Mouse (Mus musculus) midbrain, embryonic 12.5 days (tissue): Measurements from ENCODE around the gene Trp63. TPM values are rescaled to one million over a fixed set of nuclear protein-coding genes. Genes with fewer than 3 reads are reported as not detected.

Experiments used
- ATAC-seq: fragments of 200-750 bp; cut with Nextera tagmentation; 2 replicates; pipeline ENCODE4 v1.8.0; 2017; ENCODE audit warnings: low read depth, moderate TSS enrichment, moderate library complexity; ENCODE audit not compliant: low FRiP score
- H3K27ac ChIP-seq: fragments of 300-500 bp; sonication (generic); replicated peaks from 2 replicates; pipeline ENCODE4 v1.5.1; 2016; ENCODE audit warnings: mild to moderate bottlenecking
- H3K27me3 ChIP-seq: fragments of 300-500 bp; sonication (generic); 2 replicates; pipeline ENCODE4 v1.6.1; 2016; ENCODE audit warnings: mild to moderate bottlenecking
- H3K36me3 ChIP-seq: fragments of 300-500 bp; sonication (generic); 2 replicates; pipeline ENCODE4 v1.6.1; 2016
- H3K4me1 ChIP-seq: fragments of 300-500 bp; sonication (generic); 2 replicates; pipeline ENCODE4 v1.6.1; 2016
- H3K4me2 ChIP-seq: fragments of 300-500 bp; sonication (generic); replicated peaks from 2 replicates; pipeline ENCODE4 v1.6.1; 2016; ENCODE audit warnings: mild to moderate bottlenecking, moderate library complexity
- H3K4me3 ChIP-seq: fragments of 300-500 bp; sonication (generic); 2 replicates; pipeline ENCODE4 v1.5.1; 2016; ENCODE audit warnings: mild to moderate bottlenecking
- H3K9ac ChIP-seq: fragments of 300-500 bp; sonication (generic); replicated peaks from 2 replicates; pipeline ENCODE4 v1.6.1; 2016; ENCODE audit warnings: mild to moderate bottlenecking, moderate library complexity
- H3K9me3 ChIP-seq: fragments of 300-500 bp; sonication (generic); 2 replicates; pipeline ENCODE4 v1.6.1; 2016; ENCODE audit warnings: mild to moderate bottlenecking
- WGBS: fragments of 180-500 bp; shearing (Covaris S2); methylation state at CpG from one replicate; pipeline ENCODE4 v1.1.7; 2016; 5-methylcytosine and 5-hydroxymethylcytosine counted together
- polyA plus RNA-seq: library from polyadenylated mRNA; unstranded; fragments of >200 nt; fragmentation: Nextera tagmentation; extraction: Ambion mirVana; gene quantifications from 2 replicates; pipeline ENCODE4 v1.2.1, GENCODE M21; 2016

Trp63 gene
- polyA plus RNA-seq, 1 experiment from 2014 or later = 1.6 TPM

DNA sequence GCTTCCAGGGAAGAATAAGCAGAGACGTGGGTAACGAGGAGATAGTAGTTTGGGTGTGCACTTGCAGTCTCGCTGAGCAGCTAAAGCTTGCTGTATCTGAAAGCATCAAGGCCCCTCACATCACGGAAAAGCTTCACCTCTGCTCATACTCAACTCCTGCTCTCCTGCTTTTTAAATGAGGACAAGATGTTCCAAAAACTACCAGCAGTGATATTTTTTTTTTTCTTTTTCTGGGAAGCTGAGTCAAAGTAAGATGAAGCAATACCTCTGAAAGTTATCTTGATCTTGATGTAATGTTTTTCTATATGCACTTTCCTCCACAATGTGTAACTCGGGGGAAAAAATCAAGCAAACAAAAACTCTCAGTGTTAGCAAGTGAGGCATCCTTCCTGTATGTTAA lies 102.9 kb downstream of the Trp63 start:
- Histone ChIP-seq H3K27me3 (no peaks in the 10 kb centered on the region), H3K4me1 (no peaks in the 10 kb centered on the region), H3K9me3 (no peaks in the 10 kb centered on the region), H3K36me3 (no peaks in the 10 kb centered on the region), H3K4me3 (no peak overlapping the region), H3K4me2 (no peak overlapping the region), H3K27ac (no peak overlapping the region), H3K9ac (no peak overlapping the region)
- ATAC-seq = no peak
- 78% methylated on average over 5 of the region's 5 CpGs for WGBS

DNA sequence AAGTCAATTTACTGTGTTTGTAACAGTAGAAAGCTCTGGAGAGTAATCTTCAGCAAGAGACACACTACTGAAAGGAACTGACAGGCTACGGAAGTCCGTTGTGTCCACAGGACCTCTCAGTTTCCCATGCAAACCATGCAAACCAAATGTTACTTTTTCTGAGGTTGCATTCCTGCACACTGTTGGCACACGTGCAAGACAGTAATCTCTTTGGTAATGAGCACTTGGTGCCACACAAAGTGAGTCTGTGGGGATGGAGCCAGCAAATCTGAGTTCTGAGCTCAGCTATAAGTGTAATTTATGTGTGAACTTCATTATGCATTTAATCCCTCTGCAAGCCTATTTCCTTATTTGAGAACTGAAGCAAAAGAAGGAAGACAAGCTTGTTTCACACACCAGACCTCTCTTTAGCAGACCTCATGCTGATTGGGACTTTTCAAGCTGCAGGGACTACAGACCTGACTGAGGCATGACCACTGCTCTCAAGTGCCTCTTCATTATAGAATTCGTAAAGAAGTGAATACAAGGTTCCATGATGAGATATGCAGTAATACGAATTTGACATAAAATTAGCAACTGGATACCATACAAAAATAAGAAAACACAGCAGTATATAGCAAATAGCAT lies 109.2 kb downstream of the Trp63 start:
- WGBS = 58% methylated on average over 5 of the region's 5 CpGs
- no peak overlapping the region for H3K4me2 ChIP-seq
- ATAC-seq = peak; percentile 66; the same call in 1 of the 2 replicates

DNA sequence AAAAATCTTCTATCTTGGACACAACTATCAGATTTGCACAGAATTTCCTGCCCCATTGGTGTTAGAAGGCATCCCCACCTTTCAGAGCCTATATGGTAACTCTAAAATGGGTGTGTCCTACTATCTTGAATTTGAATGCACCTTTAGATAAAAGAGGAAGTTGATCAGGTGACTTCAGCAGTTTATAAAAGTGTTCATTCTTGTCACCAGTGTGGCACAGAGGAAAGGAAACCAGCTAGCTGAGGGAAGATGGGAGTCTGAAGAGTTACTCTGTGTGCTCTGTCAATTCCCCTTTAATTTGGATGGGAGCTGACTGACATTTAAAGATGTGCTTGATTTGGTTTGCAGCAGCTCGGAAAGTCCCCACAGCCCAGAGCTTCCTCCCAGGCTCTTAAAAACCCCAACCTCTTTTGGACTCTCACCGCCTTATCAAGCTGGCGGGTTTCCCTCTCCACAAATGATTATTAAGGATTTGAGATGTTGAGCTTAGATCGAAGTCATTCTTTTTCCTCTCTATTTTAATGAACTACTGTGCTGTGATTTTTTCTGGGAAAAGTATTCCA lies 114.2 kb downstream of the Trp63 start:
- Histone ChIP-seq H3K9me3 (no peaks in the 10 kb centered on the region), H3K4me1 (0 out of 2 replicates have a peak, but pooled peaks cover 1% of the 10 kb centered on the region), H3K27ac (no peak overlapping the region), H3K36me3 (no peaks in the 10 kb centered on the region), H3K4me2 (no peak overlapping the region), H3K27me3 (no peaks in the 10 kb centered on the region), H3K9ac (no peak overlapping the region), H3K4me3 (no peak overlapping the region)
- 83% methylated on average over 4 of the region's 4 CpGs for WGBS
- ATAC-seq = no peak

More for the DNA sequence above, 109.2 kb downstream of the Trp63 start:
- Histone ChIP-seq H3K4me3 (no peak overlapping the region), H3K36me3 (no peaks in the 10 kb centered on the region), H3K4me1 (0 out of 2 replicates have a peak, but pooled peaks cover 7% of the 10 kb centered on the region), H3K27me3 (no peaks in the 10 kb centered on the region), H3K27ac (no peak overlapping the region), H3K9ac (no peak overlapping the region), H3K9me3 (no peaks in the 10 kb centered on the region)

DNA sequence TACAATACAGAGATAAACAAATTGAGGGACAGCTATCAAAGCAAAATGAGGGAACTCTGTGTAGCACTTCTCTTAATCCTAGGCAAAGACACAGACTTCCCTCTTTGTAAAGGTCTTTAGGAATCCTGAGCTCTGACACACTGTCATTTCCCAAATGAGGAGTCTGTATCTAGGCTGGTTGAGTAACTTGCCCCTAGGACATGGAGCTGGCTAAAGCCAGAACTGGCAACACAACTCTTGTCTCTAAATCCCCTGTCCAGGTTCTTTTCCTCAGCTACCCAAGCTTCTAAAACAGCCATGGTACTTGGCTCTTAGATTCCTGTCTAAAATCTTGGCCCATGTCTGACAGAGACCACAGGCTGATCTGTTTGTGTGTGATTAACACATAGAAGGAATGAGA lies 116.1 kb downstream of the Trp63 start:
- Histone ChIP-seq H3K4me1 (no peaks in the 10 kb centered on the region), H3K36me3 (no peaks in the 10 kb centered on the region), H3K27ac (no peak overlapping the region), H3K9me3 (no peaks in the 10 kb centered on the region), H3K27me3 (peaks cover 3% of the 10 kb centered on the region; the same call in 1 of the 2 replicates), H3K9ac (no peak overlapping the region), H3K4me3 (no peak overlapping the region), H3K4me2 (no peak overlapping the region)
- ATAC-seq = no peak

DNA sequence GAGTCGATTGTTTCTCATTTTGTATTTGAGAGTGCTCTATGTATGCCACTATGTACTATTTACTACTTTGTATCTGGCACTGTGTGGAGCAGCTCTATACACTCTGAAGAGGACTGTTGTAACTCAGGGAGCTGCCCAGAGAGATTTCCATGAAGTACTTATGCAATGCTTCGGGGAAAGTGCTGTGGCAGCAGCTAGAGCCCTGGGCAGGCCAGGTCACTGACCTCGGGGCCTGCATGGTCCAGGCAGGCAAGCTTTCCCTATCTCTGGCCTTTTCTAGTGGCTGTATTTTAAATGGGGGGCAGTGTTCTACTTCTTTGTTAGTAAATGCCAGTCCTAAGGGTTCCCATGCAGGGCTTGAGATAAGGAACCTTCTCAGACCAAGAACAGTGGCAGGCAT lies 121.4 kb downstream of the Trp63 start:
- ATAC-seq = no peak
- no peaks in the 10 kb centered on the region for H3K9me3 ChIP-seq

DNA sequence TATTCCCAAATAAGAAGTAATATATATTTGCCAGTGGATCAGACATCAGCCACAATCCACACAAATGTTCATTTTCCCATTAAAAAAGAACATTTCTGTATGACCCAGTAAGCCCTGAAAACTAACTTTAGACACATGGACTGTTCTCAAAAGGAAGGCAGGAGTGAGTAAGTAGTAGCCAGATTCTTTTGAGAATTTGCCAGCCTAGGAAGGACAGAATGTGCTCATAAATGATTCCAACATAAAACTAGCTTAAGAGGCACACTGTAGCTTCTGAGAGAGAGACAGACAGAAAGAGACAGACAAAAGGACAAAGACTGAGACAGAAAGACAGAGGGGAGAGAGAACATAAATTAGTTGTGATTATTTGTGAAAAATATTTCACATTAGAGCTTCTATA lies 123.6 kb downstream of the Trp63 start:
- Histone ChIP-seq H3K4me1 (no peaks in the 10 kb centered on the region), H3K4me3 (no peak overlapping the region), H3K27me3 (peaks cover 8% of the 10 kb centered on the region; the same call in 1 of the 2 replicates), H3K9me3 (no peaks in the 10 kb centered on the region), H3K4me2 (no peak overlapping the region), H3K27ac (no peak overlapping the region), H3K36me3 (no peaks in the 10 kb centered on the region), H3K9ac (no peak overlapping the region)
- no peak for ATAC-seq

More for the DNA sequence above, 121.4 kb downstream of the Trp63 start:
- Histone ChIP-seq H3K4me3 (no peak overlapping the region), H3K9ac (no peak overlapping the region), H3K4me2 (no peak overlapping the region), H3K27me3 (peaks cover 3% of the 10 kb centered on the region; the same call in 1 of the 2 replicates), H3K36me3 (no peaks in the 10 kb centered on the region), H3K4me1 (no peaks in the 10 kb centered on the region), H3K27ac (no peak overlapping the region)
- WGBS = 73% methylated on average over 3 of the region's 3 CpGs

DNA sequence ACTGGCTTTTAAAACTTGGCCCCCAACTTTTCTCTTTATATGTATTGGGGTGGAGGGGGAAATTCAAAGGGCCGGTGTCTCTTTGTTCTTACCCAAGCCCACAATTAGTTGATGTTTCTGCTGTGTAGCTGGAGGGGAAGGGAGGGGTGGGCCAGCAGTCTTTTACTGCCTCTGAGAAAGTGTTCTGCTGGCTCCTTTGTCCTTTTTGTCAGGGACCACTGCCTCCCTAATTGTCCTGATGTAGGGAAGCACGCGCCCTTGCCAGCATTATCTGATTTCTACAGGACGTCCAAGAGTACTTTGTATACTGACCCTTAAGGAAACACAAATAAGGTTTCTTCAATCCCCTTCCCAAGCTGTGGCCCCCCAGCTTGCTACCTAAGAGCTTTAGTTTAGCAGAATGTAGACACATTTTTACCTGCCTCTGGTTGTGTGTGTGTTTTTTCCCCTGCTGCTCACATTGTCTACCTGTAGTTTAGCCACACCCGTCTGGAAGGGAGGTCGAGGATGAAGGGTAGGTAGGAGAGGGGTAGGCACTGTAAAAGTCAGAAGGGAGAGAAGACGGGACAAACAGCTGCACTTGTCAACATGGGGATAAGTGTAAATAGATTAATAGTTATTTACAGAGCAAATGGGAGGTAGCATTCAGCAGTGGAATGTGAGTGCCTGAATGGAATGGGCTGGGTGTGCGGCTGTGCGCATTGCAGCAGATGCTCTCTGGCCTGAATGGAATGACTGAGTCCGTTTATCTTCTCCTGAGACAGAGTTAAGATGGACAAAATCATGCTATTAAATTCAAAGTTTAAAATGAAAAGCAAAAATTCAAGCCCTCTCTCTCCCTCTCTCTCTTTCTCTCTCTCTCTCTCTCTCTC lies 134.4 kb downstream of the Trp63 start:
- 24% methylated on average over 10 of the region's 10 CpGs for WGBS
- H3K27ac ChIP-seq = no peak overlapping the region
- no peak for ATAC-seq
- peaks cover 4% of the 10 kb centered on the region; the same call in 1 of the 2 replicates for H3K4me1 ChIP-seq
- no peak overlapping the region for H3K9ac ChIP-seq
- no peak overlapping the region for H3K4me3 ChIP-seq
- H3K27me3 ChIP-seq = no peaks in the 10 kb centered on the region
- no peak overlapping the region for H3K4me2 ChIP-seq
- no peaks in the 10 kb centered on the region for H3K36me3 ChIP-seq
- H3K9me3 ChIP-seq = no peaks in the 10 kb centered on the region

DNA sequence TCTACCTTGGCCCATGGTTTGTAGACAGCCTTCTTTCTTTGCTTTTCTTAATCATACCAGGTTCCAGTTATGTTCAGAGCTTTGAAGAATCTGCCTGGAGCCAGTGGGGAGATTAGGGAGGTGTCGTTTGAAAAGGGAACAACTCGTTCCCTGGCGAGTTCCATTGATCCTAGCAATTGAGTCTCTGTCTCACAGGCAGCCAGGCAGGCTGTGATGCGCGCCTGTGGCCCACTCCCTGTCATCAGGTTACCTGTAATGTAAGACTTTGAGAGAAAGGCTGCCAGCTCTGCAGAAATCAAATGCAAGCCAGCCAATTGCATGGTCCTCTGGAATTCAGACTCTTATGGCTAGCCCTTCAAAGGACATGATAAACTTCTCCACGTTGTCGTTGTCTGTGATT lies 142.5 kb downstream of the Trp63 start:
- 63% methylated on average over 7 of the region's 7 CpGs for WGBS
- Histone ChIP-seq H3K4me3 (no peak overlapping the region), H3K27me3 (no peaks in the 10 kb centered on the region), H3K36me3 (no peaks in the 10 kb centered on the region), H3K27ac (no peak overlapping the region), H3K4me2 (no peak overlapping the region), H3K4me1 (no peaks in the 10 kb centered on the region), H3K9ac (no peak overlapping the region), H3K9me3 (no peaks in the 10 kb centered on the region)
- ATAC-seq = no peak

DNA sequence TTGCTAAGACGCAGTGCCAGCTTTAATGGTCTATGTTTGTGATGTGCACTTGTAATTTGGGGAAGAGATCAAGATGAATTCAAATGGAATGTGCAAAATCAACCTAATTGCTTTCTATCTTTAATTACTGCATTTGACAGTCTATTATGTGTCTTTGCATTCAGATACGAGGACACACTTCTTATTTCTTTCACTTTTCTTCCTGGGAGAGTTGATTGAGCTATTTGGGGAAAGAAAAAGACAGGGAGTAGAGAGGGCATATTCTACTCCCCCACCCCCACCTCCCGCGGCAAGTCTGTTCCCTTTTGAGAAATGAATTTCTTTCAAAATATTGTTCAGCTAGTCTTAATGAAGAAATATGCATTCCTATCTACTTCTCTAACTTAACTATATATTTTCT lies 149.0 kb downstream of the Trp63 start:
- Histone ChIP-seq H3K9ac (no peak overlapping the region), H3K4me1 (no peaks in the 10 kb centered on the region), H3K36me3 (no peaks in the 10 kb centered on the region), H3K9me3 (no peaks in the 10 kb centered on the region), H3K27ac (no peak overlapping the region), H3K4me2 (no peak overlapping the region), H3K27me3 (no peaks in the 10 kb centered on the region), H3K4me3 (no peak overlapping the region)
- no peak for ATAC-seq
- WGBS = 86% methylated on average over 4 of the region's 4 CpGs

DNA sequence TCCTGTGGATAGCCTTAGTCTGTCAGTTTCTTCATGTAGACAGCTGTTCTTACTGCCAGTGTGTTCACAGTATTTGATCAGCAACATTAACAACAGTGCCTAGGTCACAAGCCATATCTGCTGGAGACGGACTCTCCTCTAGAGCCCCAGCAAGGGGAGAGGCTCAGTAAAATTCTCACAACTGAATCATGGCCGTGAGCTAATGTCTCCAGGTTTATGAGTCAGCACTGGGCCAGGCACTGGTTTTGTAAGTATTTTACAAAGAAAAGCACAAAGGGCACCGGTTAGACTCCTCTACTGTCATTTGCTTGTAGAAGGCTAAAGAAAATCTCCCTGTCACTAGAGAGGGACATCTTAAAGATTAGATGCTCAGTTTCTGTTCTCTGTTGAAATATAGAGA lies 151.7 kb downstream of the Trp63 start:
- Histone ChIP-seq H3K27ac (no peak overlapping the region), H3K4me3 (no peak overlapping the region), H3K9ac (no peak overlapping the region), H3K4me1 (no peaks in the 10 kb centered on the region), H3K4me2 (no peak overlapping the region), H3K36me3 (no peaks in the 10 kb centered on the region), H3K9me3 (no peaks in the 10 kb centered on the region), H3K27me3 (no peaks in the 10 kb centered on the region)
- 75% methylated on average over 3 of the region's 3 CpGs for WGBS
- no peak for ATAC-seq

DNA sequence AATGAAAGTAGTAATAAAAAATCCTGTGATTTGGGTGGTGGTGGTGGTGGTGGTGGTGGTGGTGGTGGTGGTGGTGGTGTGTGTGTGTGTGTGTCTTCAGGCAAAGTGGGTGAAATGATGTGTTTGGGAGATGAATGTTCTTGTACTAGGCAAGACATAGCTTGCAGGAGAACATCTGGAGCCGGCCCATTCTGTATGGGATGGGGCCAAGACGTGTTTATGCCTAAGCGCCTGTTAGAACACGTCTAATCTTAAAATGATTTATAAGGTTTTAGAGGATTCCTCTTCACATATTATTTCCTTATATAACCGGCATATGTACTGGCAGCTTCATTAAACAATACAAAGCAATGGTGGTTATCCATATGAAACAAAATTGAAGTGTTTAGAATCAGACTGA lies 152.2 kb downstream of the Trp63 start:
- Histone ChIP-seq H3K4me3 (no peak overlapping the region), H3K4me2 (no peak overlapping the region), H3K27me3 (no peaks in the 10 kb centered on the region), H3K27ac (no peak overlapping the region), H3K9me3 (no peaks in the 10 kb centered on the region), H3K4me1 (no peaks in the 10 kb centered on the region), H3K9ac (no peak overlapping the region), H3K36me3 (no peaks in the 10 kb centered on the region)
- WGBS = 91% methylated on average over 5 of the region's 5 CpGs
- ATAC-seq = no peak

DNA sequence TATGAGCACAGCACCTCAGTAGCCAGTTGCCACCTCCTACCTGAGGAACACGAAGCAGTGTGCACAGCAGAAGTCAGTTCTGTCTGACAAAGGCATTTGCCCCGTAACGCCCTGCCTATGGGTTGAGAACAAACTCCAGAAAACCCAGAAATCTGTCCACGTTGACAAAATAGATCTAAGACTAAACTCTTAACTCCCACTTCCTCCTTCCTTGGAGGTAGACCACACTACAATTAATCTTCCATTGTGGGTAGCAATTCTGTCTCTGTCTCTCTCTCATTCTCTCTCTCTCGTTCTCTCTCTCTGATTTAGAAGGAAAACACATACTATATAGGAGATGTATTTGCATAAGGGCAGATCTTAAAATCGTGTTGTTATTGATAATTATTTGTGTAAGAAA lies 159.4 kb downstream of the Trp63 start:
- H3K4me2 ChIP-seq = no peak overlapping the region
- no peak for ATAC-seq
- no peaks in the 10 kb centered on the region for H3K9me3 ChIP-seq
- no peak overlapping the region for H3K27ac ChIP-seq
- H3K36me3 ChIP-seq = no peaks in the 10 kb centered on the region
- H3K27me3 ChIP-seq = no peaks in the 10 kb centered on the region
- no peaks in the 10 kb centered on the region for H3K4me1 ChIP-seq
- 85% methylated on average over 6 of the region's 6 CpGs for WGBS
- no peak overlapping the region for H3K4me3 ChIP-seq
- H3K9ac ChIP-seq = no peak overlapping the region
